Mouse (Mus musculus) ES-Bruce4 (cell line): ENCODE results near the gene 4632433K11Rik. TPM values are rescaled to one million over a fixed set of nuclear protein-coding genes. Genes with fewer than 3 reads are reported as not detected.
A peak's percentile ranks its signal among the peaks of the same experiment; 100 is the strongest.

Experiments
- H3K27ac ChIP-seq: 2 replicates; pipeline ENCODE4 v1.5.1; 2012; ENCODE audit warnings: low read length, inconsistent platforms; ENCODE audit not compliant: insufficient read depth
- H3K27me3 ChIP-seq: 2 replicates; pipeline ENCODE4 v1.6.1; 2012; ENCODE audit warnings: mild to moderate bottlenecking, low read length, inconsistent platforms; ENCODE audit not compliant: control insufficient read depth, poor library complexity, insufficient read depth, severe bottlenecking
- H3K36me3 ChIP-seq: 2 replicates; pipeline ENCODE4 v1.6.1; 2012; ENCODE audit warnings: inconsistent platforms, mild to moderate bottlenecking, low read length, moderate library complexity; ENCODE audit not compliant: control insufficient read depth, poor library complexity, insufficient read depth, severe bottlenecking
- H3K4me1 ChIP-seq: one replicate; pipeline ENCODE4 v1.8.1; 2011; ENCODE audit warnings: low read length; ENCODE audit not compliant: control insufficient read depth, insufficient read depth
- H3K4me3 ChIP-seq: 2 replicates; pipeline ENCODE4 v1.5.1; 2011; ENCODE audit warnings: low read depth, mild to moderate bottlenecking, low read length
- H3K9ac ChIP-seq: 2 replicates; pipeline ENCODE4 v1.6.1; 2012; ENCODE audit warnings: low read depth, mild to moderate bottlenecking, inconsistent platforms; ENCODE audit not compliant: poor library complexity, severe bottlenecking
- H3K9me3 ChIP-seq: replicated peaks from 2 replicates; pipeline ENCODE4 v1.6.1; 2012; ENCODE audit warnings: mild to moderate bottlenecking, low read length, inconsistent platforms; ENCODE audit not compliant: control insufficient read depth, poor library complexity, insufficient read depth, severe bottlenecking
- CTCF ChIP-seq: IDR thresholded peaks from one replicate; pipeline ENCODE4 v1.8.1; 2011; ENCODE audit warnings: low read depth, low read length
- EP300 ChIP-seq: IDR thresholded peaks from 2 replicates; pipeline ENCODE4 v1.6.1; 2011; ENCODE audit warnings: low read depth, low read length; ENCODE audit not compliant: insufficient read depth
- POLR2A ChIP-seq: IDR thresholded peaks from one replicate; pipeline ENCODE4 v1.8.1; 2011; ENCODE audit warnings: low read length; ENCODE audit not compliant: insufficient read depth
- polyA plus RNA-seq: library from polyadenylated mRNA; stranded (reverse); fragments of >200 nt; gene quantifications from 2 replicates; pipeline ENCODE4 v1.2.4, GENCODE M21; 2011; ENCODE audit warnings: low read depth; ENCODE audit not compliant: missing spikeins, insufficient read depth, insufficient read length

4632433K11Rik gene
- polyA plus RNA-seq, 1 experiment: 1.9 TPM

- peak within 1 kb of the TSS; percentile 75 for H3K4me3 ChIP-seq
- H3K36me3 ChIP-seq: no peaks in the 10 kb centered on the region
- peaks cover 3% of the 10 kb centered on the region for H3K4me1 ChIP-seq
- peak within 1 kb of the TSS; percentile 79 for H3K9ac ChIP-seq
- TF ChIP-seq CTCF (no peak), POLR2A (no peak), EP300 (no peak)
- H3K9me3 ChIP-seq: no peaks in the 10 kb centered on the region
- H3K27me3 ChIP-seq: no peaks in the 10 kb centered on the region
- no peak within 1 kb of the TSS for H3K27ac ChIP-seq
Measured at GRCm38 (mm10) chr7:5051193-5052192, 17.6 kb downstream of the 4632433K11Rik start, which contains the start of gene Zfp580. Zfp580 (plus strand) TSS chr7:5051538.

- no peaks in the 10 kb centered on the region for H3K27me3 ChIP-seq
- H3K9ac ChIP-seq: peak overlapping the region; percentile 79
- H3K4me1 ChIP-seq: peaks cover 5% of the 10 kb centered on the region
- no peak overlapping the region for H3K27ac ChIP-seq
- H3K36me3 ChIP-seq: no peaks in the 10 kb centered on the region
- H3K9me3 ChIP-seq: no peaks in the 10 kb centered on the region
- H3K4me3 ChIP-seq: peak overlapping the region; percentile 63
- TF ChIP-seq EP300 (no peak), POLR2A (no peak), CTCF (no peak)
Measured at GRCm38 (mm10) chr7:5052438-5052837, 18.5 kb downstream of the 4632433K11Rik start.

- Histone ChIP-seq H3K27ac (no peak overlapping the region), H3K4me1 (peaks cover 5% of the 10 kb centered on the region), H3K36me3 (no peaks in the 10 kb centered on the region), H3K27me3 (no peaks in the 10 kb centered on the region), H3K4me3 (peak overlapping the region; percentile 63), H3K9ac (peak overlapping the region; percentile 79), H3K9me3 (no peaks in the 10 kb centered on the region)
- TF ChIP-seq CTCF: no peak
- TF ChIP-seq EP300: no peak
- no peak for TF ChIP-seq POLR2A
Measured at GRCm38 (mm10) chr7:5052931-5053343, 19.0 kb downstream of the 4632433K11Rik start.

- H3K27ac ChIP-seq: no peak overlapping the region
- peak overlapping the region; percentile 79 for H3K9ac ChIP-seq
- peaks cover 5% of the 10 kb centered on the region for H3K4me1 ChIP-seq
- TF ChIP-seq POLR2A (no peak), EP300 (no peak), CTCF (no peak)
- H3K4me3 ChIP-seq: peak overlapping the region; percentile 63
- no peaks in the 10 kb centered on the region for H3K36me3 ChIP-seq
- H3K9me3 ChIP-seq: no peaks in the 10 kb centered on the region
- no peaks in the 10 kb centered on the region for H3K27me3 ChIP-seq
Measured at GRCm38 (mm10) chr7:5053456-5054179, 19.7 kb downstream of the 4632433K11Rik start.

GRCm38 (mm10) chr7:5056651-5057263, 22.8 kb downstream of the 4632433K11Rik start:
- Histone ChIP-seq H3K4me1 (peaks cover 8% of the 10 kb centered on the region), H3K27me3 (no peaks in the 10 kb centered on the region), H3K36me3 (no peaks in the 10 kb centered on the region), H3K27ac (no peak overlapping the region), H3K4me3 (peak overlapping the region; percentile 68), H3K9me3 (no peaks in the 10 kb centered on the region), H3K9ac (peak overlapping the region; percentile 72)
- TF ChIP-seq POLR2A (no peak), EP300 (no peak)

GRCm38 (mm10) chr7:5057381-5057780, 23.5 kb downstream of the 4632433K11Rik start:
- Histone ChIP-seq H3K27ac (no peak overlapping the region), H3K9me3 (no peaks in the 10 kb centered on the region), H3K4me3 (peak overlapping the region; percentile 68), H3K27me3 (no peaks in the 10 kb centered on the region), H3K9ac (peak overlapping the region; percentile 72; the same call in 1 of the 2 replicates), H3K36me3 (no peaks in the 10 kb centered on the region), H3K4me1 (peaks cover 7% of the 10 kb centered on the region)
- no peak for TF ChIP-seq CTCF
- TF ChIP-seq EP300: no peak
- TF ChIP-seq POLR2A: no peak
